Mouse (Mus musculus) thymus, adult 2 months (tissue): ENCODE data around the gene Otp. TPM values are rescaled to one million over a fixed set of nuclear protein-coding genes. Genes with fewer than 3 reads are reported as not detected.

Experiments used
- DNase-seq: peaks from one replicate; pipeline ENCODE4 v3.0.0; 2021
- H3K27ac ChIP-seq: fragments of 200-500 bp; 2 replicates; pipeline ENCODE4 v1.5.1; 2012; ENCODE audit warnings: low read length, control low read depth; ENCODE audit not compliant: control insufficient read depth, insufficient read depth
- H3K27me3 ChIP-seq: fragments of 200-500 bp; 2 replicates; pipeline ENCODE4 v1.6.1; 2012; ENCODE audit warnings: mild to moderate bottlenecking, low read length, moderate library complexity, mixed read lengths; ENCODE audit not compliant: control insufficient read depth, insufficient read depth
- H3K36me3 ChIP-seq: fragments of 200-500 bp; 2 replicates; pipeline ENCODE4 v1.6.1; 2012; ENCODE audit warnings: mild to moderate bottlenecking, low read length, moderate library complexity; ENCODE audit not compliant: control insufficient read depth, insufficient read depth
- H3K4me1 ChIP-seq: fragments of 200-500 bp; replicated peaks from 2 replicates; pipeline ENCODE4 v1.6.1; 2012; ENCODE audit warnings: low read length; ENCODE audit not compliant: control insufficient read depth, insufficient read depth
- H3K4me3 ChIP-seq: fragments of 200-500 bp; 2 replicates; pipeline ENCODE4 v1.5.1; 2012; ENCODE audit warnings: mild to moderate bottlenecking, low read length, control low read depth, moderate library complexity; ENCODE audit not compliant: control insufficient read depth, insufficient read depth
- CTCF ChIP-seq: fragments of 200-500 bp; IDR thresholded peaks from 2 replicates; pipeline ENCODE4 v1.5.1; 2012; ENCODE audit warnings: mild to moderate bottlenecking, control low read depth, low read length, moderate library complexity, borderline replicate concordance; ENCODE audit not compliant: control insufficient read depth, poor library complexity, insufficient read depth; ENCODE audit errors: extremely low read depth
- POLR2A ChIP-seq: fragments of 200-500 bp; IDR thresholded peaks from 2 replicates; pipeline ENCODE4 v1.6.1; 2012; ENCODE audit warnings: mild to moderate bottlenecking, low read length, control low read depth, moderate library complexity; ENCODE audit not compliant: control insufficient read depth, poor library complexity, insufficient read depth; ENCODE audit errors: extremely low read depth
- WGBS: fragments of 180-500 bp; shearing (Covaris S2); methylation state at CpG from one replicate; pipeline ENCODE4 v1.1.7; 2018; 5-methylcytosine and 5-hydroxymethylcytosine counted together
- polyA plus RNA-seq: library from polyadenylated mRNA; depleted of rRNA; stranded (reverse); fragments of >200 nt; gene quantifications from 2 replicates; pipeline ENCODE4 v1.2.3, GENCODE M21; 2012

Otp gene
- polyA plus RNA-seq, 1 experiment = not detected

- no peak overlapping the region for H3K27ac ChIP-seq
- no peak for TF ChIP-seq POLR2A
- no peak for TF ChIP-seq CTCF
- peaks cover 38% of the 10 kb centered on the region for H3K27me3 ChIP-seq
- H3K4me3 ChIP-seq = no peak overlapping the region
- no peak for DNase-seq
- peaks cover 10% of the 10 kb centered on the region for H3K4me1 ChIP-seq
- 9% methylated on average over 3 of the region's 3 CpGs for WGBS
- no peaks in the 10 kb centered on the region for H3K36me3 ChIP-seq
Measured at GRCm38 (mm10) chr13:94881201-94881600, 5.8 kb downstream of the Otp start.

- Histone ChIP-seq H3K36me3 (no peaks in the 10 kb centered on the region), H3K27me3 (peaks cover 35% of the 10 kb centered on the region), H3K4me1 (peaks cover 10% of the 10 kb centered on the region), H3K27ac (no peak overlapping the region), H3K4me3 (no peak overlapping the region)
- no peak for DNase-seq
- TF ChIP-seq CTCF (no peak), POLR2A (no peak)
- WGBS = 10% methylated on average over 10 of the region's 10 CpGs
Measured at GRCm38 (mm10) chr13:94882221-94882620, 6.8 kb downstream of the Otp start.

GRCm38 (mm10) chr13:94882711-94883145 lies 7.3 kb downstream of the Otp start:
- H3K4me3 ChIP-seq = 0 out of 2 replicates have a peak overlapping the region, but pooled peaks have one; percentile 18
- no peak overlapping the region for H3K27ac ChIP-seq
- no peaks in the 10 kb centered on the region for H3K36me3 ChIP-seq
- TF ChIP-seq POLR2A (no peak), CTCF (no peak)
- WGBS = 4% methylated on average over 37 of the region's 37 CpGs
- no peak for DNase-seq
- H3K27me3 ChIP-seq = peaks cover 31% of the 10 kb centered on the region
- peaks cover 10% of the 10 kb centered on the region for H3K4me1 ChIP-seq

- Histone ChIP-seq H3K4me1 (peaks cover 10% of the 10 kb centered on the region), H3K4me3 (0 out of 2 replicates have a peak overlapping the region, but pooled peaks have one; percentile 18), H3K36me3 (no peaks in the 10 kb centered on the region), H3K27me3 (peaks cover 31% of the 10 kb centered on the region), H3K27ac (no peak overlapping the region)
- DNase-seq = no peak
- 3% methylated on average over 82 of the region's 95 CpGs for WGBS
- no peak for TF ChIP-seq POLR2A
- no peak for TF ChIP-seq CTCF
Measured at GRCm38 (mm10) chr13:94883163-94883965, 8.0 kb downstream of the Otp start.

GRCm38 (mm10) chr13:94883966-94884960 lies 8.9 kb downstream of the Otp start:
- no peak overlapping the region for H3K4me3 ChIP-seq
- H3K27ac ChIP-seq = no peak overlapping the region
- no peaks in the 10 kb centered on the region for H3K36me3 ChIP-seq
- TF ChIP-seq POLR2A (no peak), CTCF (no peak)
- no peak for DNase-seq
- H3K4me1 ChIP-seq = peaks cover 10% of the 10 kb centered on the region
- 10% methylated on average over 36 of the region's 36 CpGs for WGBS
- peaks cover 31% of the 10 kb centered on the region for H3K27me3 ChIP-seq

- Histone ChIP-seq H3K4me3 (no peak overlapping the region), H3K27me3 (peaks cover 31% of the 10 kb centered on the region), H3K36me3 (no peaks in the 10 kb centered on the region), H3K4me1 (peaks cover 10% of the 10 kb centered on the region), H3K27ac (no peak overlapping the region)
- no peak for TF ChIP-seq POLR2A
- TF ChIP-seq CTCF = no peak
- no peak for DNase-seq
- 6% methylated on average over 80 of the region's 81 CpGs for WGBS
Measured at GRCm38 (mm10) chr13:94885291-94886235, 10.2 kb downstream of the Otp start.
